Mouse (Mus musculus) CD4-positive helper T cell, adult 2 months (primary cell): ENCODE measurements around the gene Mboat2.

Experiments
- DNase-seq: peaks from one replicate; pipeline ENCODE4 v3.0.0-alpha.2; 2012; ENCODE audit warnings: low read depth, missing footprints, low spot score

Gene Mboat2

GRCm38 (mm10) chr12:24898226-24898625 lies 67.5 kb downstream of the Mboat2 start:
- DNase-seq: no peak

GRCm38 (mm10) chr12:24899636-24900035 lies 69.0 kb downstream of the Mboat2 start:
- no peak for DNase-seq

GRCm38 (mm10) chr12:24902736-24903135 lies 72.1 kb downstream of the Mboat2 start:
- no peak for DNase-seq

GRCm38 (mm10) chr12:24907894-24908293 lies 77.2 kb downstream of the Mboat2 start:
- DNase-seq: no peak

- DNase-seq: no peak
These were observed 79.0 kb downstream of the Mboat2 start for GRCm38 (mm10) chr12:24909679-24910078.

GRCm38 (mm10) chr12:24912174-24912573 lies 81.5 kb downstream of the Mboat2 start:
- DNase-seq: no peak

- DNase-seq: no peak
These were observed 82.2 kb downstream of the Mboat2 start for GRCm38 (mm10) chr12:24912876-24913275.

- DNase-seq: no peak
These were observed 88.0 kb downstream of the Mboat2 start for GRCm38 (mm10) chr12:24918575-24919262.

GRCm38 (mm10) chr12:24920861-24921260 lies 90.2 kb downstream of the Mboat2 start:
- DNase-seq: no peak

GRCm38 (mm10) chr12:24924003-24924402 lies 93.3 kb downstream of the Mboat2 start:
- no peak for DNase-seq

- DNase-seq: no peak
These were observed 94.6 kb downstream of the Mboat2 start for GRCm38 (mm10) chr12:24925276-24925675.

- DNase-seq: no peak
These were observed 95.0 kb downstream of the Mboat2 start for GRCm38 (mm10) chr12:24925684-24926083.

- DNase-seq: no peak
These were observed 97.5 kb downstream of the Mboat2 start for GRCm38 (mm10) chr12:24928051-24928748.

- no peak for DNase-seq
These were observed 98.4 kb downstream of the Mboat2 start for GRCm38 (mm10) chr12:24929043-24929442.

- DNase-seq: no peak
These were observed 100.1 kb downstream of the Mboat2 start for GRCm38 (mm10) chr12:24930760-24931159.

GRCm38 (mm10) chr12:24932120-24932519 lies 101.4 kb downstream of the Mboat2 start:
- DNase-seq: no peak

GRCm38 (mm10) chr12:24933206-24933775 lies 102.6 kb downstream of the Mboat2 start:
- DNase-seq: no peak

GRCm38 (mm10) chr12:24933996-24934395 lies 103.3 kb downstream of the Mboat2 start:
- no peak for DNase-seq

GRCm38 (mm10) chr12:24936281-24936680 lies 105.6 kb downstream of the Mboat2 start:
- DNase-seq: no peak

- DNase-seq: no peak
These were observed 108.7 kb downstream of the Mboat2 start for GRCm38 (mm10) chr12:24939372-24939771.

GRCm38 (mm10) chr12:24942619-24943287 lies 112.1 kb downstream of the Mboat2 start:
- no peak for DNase-seq

- DNase-seq: no peak
These were observed 112.7 kb downstream of the Mboat2 start for GRCm38 (mm10) chr12:24943427-24943826.
